Mouse (Mus musculus) heart, embryonic 11.5 days (tissue): Measurements from ENCODE around the gene Rhog. TPM values are rescaled to one million over a fixed set of nuclear protein-coding genes. Genes with fewer than 3 reads are reported as not detected.

Source experiments
- ATAC-seq: fragments of 200-750 bp; cut with Nextera tagmentation; replicated peaks from 2 replicates; pipeline ENCODE4 v1.8.0; 2017; ENCODE audit warnings: moderate library complexity; ENCODE audit not compliant: insufficient number of reproducible peaks, low FRiP score, low TSS enrichment
- H3K27ac ChIP-seq: fragments of 300-500 bp; sonication (generic); 2 replicates; pipeline ENCODE4 v1.5.1; 2014; ENCODE audit warnings: mild to moderate bottlenecking, low read depth, low read length
- H3K27me3 ChIP-seq: fragments of 300-500 bp; sonication (generic); 2 replicates; pipeline ENCODE4 v1.6.1; 2014; ENCODE audit warnings: mild to moderate bottlenecking, low read length, mixed read lengths; ENCODE audit not compliant: control insufficient read depth, insufficient read depth
- H3K36me3 ChIP-seq: fragments of 300-500 bp; sonication (generic); 2 replicates; pipeline ENCODE4 v1.6.1; 2014; ENCODE audit warnings: mild to moderate bottlenecking, low read length, moderate library complexity, mixed read lengths; ENCODE audit not compliant: control insufficient read depth, insufficient read depth
- H3K4me1 ChIP-seq: fragments of 300-500 bp; sonication (generic); 2 replicates; pipeline ENCODE4 v1.6.1; 2014; ENCODE audit warnings: low read length; ENCODE audit not compliant: control insufficient read depth, insufficient read depth
- H3K4me2 ChIP-seq: fragments of 300-500 bp; sonication (generic); 2 replicates; pipeline ENCODE4 v1.6.1; 2014; ENCODE audit warnings: mild to moderate bottlenecking, moderate library complexity
- H3K4me3 ChIP-seq: fragments of 300-500 bp; sonication (generic); 2 replicates; pipeline ENCODE4 v1.5.1; 2014; ENCODE audit warnings: low read depth, low read length
- H3K9ac ChIP-seq: fragments of 300-500 bp; sonication (generic); 2 replicates; pipeline ENCODE4 v1.6.1; 2014; ENCODE audit warnings: mild to moderate bottlenecking, low read depth, low read length, moderate library complexity
- H3K9me3 ChIP-seq: fragments of 300-500 bp; sonication (generic); replicated peaks from 2 replicates; pipeline ENCODE4 v1.6.1; 2016; ENCODE audit warnings: low read length; ENCODE audit not compliant: control insufficient read depth
- WGBS: fragments of 180-500 bp; shearing (Covaris S2); extraction: QIAGEN DNeasy Blood & Tissue Kit; methylation state at CpG from one replicate; pipeline ENCODE4 v1.1.7; 2014; ENCODE audit not compliant: insufficient replicate concordance; 5-methylcytosine and 5-hydroxymethylcytosine counted together
- polyA plus RNA-seq: library from polyadenylated mRNA; unstranded; fragments of >200 nt; fragmentation: Nextera tagmentation; extraction: Ambion mirVana; gene quantifications from 2 replicates; pipeline ENCODE4 v1.2.1, GENCODE M21; 2014

The Rhog gene
- polyA plus RNA-seq, 1 experiment from 2014 or later: 59.6 TPM

DNA sequence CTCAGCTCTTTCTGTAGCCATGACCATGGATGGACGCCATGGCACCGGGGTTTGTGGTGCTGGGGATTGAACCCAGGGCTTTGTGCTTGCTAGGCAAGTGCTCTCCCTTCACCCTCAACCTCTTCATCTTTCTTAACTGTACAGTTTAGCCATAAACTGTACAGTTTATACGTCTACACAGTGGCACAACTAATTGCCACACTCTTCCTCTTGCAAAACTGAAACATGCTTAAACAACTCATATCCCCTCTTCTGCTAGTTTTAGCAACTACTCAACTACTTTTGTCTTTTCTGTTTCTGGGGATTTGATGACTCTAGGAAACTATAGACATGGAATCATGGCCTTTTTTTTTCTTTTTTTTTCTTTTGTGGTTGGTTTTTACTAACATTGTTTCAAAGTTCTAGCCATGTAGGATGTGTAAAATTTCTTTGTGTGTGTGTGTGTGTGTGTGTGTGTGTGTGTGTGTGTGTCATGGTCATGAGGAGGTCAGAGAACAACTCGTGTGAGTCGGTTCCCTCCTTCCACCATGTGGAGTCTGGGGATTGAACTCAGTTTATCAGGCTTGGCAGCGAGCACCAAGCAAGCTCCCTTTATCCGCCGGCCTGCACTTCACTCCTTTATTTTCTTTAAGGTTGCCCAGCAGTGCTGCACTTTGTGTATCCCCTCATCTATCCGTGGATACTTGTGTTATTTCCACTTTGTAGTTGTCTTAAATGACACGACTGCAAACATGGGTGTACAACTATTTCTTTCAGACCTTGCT is 4.0 kb upstream of the Rhog start:
- Histone ChIP-seq H3K36me3 (no peaks in the 10 kb centered on the region), H3K27me3 (no peaks in the 10 kb centered on the region), H3K4me3 (no peak overlapping the region), H3K4me2 (no peak overlapping the region), H3K27ac (no peak overlapping the region), H3K4me1 (no peaks in the 10 kb centered on the region), H3K9ac (no peak overlapping the region), H3K9me3 (no peaks in the 10 kb centered on the region)
- ATAC-seq: no peak
- WGBS: 80% methylated on average over 10 of the region's 10 CpGs

- Histone ChIP-seq H3K4me1 (no peaks in the 10 kb centered on the region), H3K27ac (no peak overlapping the region), H3K9ac (no peak overlapping the region), H3K4me3 (no peak overlapping the region), H3K36me3 (no peaks in the 10 kb centered on the region), H3K27me3 (no peaks in the 10 kb centered on the region), H3K9me3 (no peaks in the 10 kb centered on the region), H3K4me2 (no peak overlapping the region)
- ATAC-seq: no peak
- 74% methylated on average over 3 of the region's 3 CpGs for WGBS
Measured at GRCm38 (mm10) chr7:102258753-102259152, 2.9 kb upstream of the Rhog start.

GRCm38 (mm10) chr7:102258189-102258588 is 2.3 kb upstream of the Rhog start:
- no peaks in the 10 kb centered on the region for H3K4me1 ChIP-seq
- whole genome bisulfite sequencing: 21% methylated on average over 4 of the region's 4 CpGs
- H3K4me3 ChIP-seq: no peak overlapping the region

GRCm38 (mm10) chr7:102256636-102257035 is 782 bp upstream of the Rhog start:
- Histone ChIP-seq H3K4me3 (no peak overlapping the region), H3K36me3 (no peaks in the 10 kb centered on the region), H3K27ac (no peak overlapping the region), H3K9me3 (no peaks in the 10 kb centered on the region), H3K4me1 (no peaks in the 10 kb centered on the region), H3K4me2 (no peak overlapping the region), H3K9ac (no peak overlapping the region), H3K27me3 (no peaks in the 10 kb centered on the region)
- WGBS: 70% methylated on average over 3 of the region's 3 CpGs
- no peak for ATAC-seq

More at GRCm38 (mm10) chr7:102258189-102258588, 2.3 kb upstream of the Rhog start:
- Histone ChIP-seq H3K27me3 (no peaks in the 10 kb centered on the region), H3K9me3 (no peaks in the 10 kb centered on the region), H3K4me2 (no peak overlapping the region), H3K9ac (no peak overlapping the region), H3K36me3 (no peaks in the 10 kb centered on the region), H3K27ac (no peak overlapping the region)
- ATAC-seq: no peak

DNA sequence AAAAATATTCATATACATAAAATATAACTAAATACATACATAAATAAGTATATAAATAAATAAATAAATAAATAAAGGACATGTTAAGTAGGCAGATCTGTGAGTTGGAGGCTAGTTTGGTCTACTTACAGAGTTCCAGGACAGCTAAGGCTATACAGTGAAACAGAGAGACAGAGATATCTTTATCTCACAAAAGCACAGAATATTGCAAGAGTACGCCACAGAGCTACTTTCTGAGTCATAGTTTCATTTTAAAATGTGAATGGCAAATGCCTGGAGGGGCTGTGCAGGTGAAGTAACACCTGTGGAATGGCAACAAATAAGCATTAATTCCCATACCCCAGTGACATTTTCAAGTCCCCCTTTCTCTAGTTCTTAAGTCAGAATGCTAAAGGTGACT is 2.2 kb downstream of the Rhog start:
- 74% methylated on average over 1 of the region's 1 CpGs for WGBS
- Histone ChIP-seq H3K9ac (no peak overlapping the region), H3K9me3 (no peaks in the 10 kb centered on the region), H3K4me3 (no peak overlapping the region), H3K4me2 (no peak overlapping the region), H3K4me1 (peaks cover 8% of the 10 kb centered on the region), H3K27ac (no peak overlapping the region), H3K27me3 (no peaks in the 10 kb centered on the region), H3K36me3 (no peaks in the 10 kb centered on the region)
- no peak for ATAC-seq

DNA sequence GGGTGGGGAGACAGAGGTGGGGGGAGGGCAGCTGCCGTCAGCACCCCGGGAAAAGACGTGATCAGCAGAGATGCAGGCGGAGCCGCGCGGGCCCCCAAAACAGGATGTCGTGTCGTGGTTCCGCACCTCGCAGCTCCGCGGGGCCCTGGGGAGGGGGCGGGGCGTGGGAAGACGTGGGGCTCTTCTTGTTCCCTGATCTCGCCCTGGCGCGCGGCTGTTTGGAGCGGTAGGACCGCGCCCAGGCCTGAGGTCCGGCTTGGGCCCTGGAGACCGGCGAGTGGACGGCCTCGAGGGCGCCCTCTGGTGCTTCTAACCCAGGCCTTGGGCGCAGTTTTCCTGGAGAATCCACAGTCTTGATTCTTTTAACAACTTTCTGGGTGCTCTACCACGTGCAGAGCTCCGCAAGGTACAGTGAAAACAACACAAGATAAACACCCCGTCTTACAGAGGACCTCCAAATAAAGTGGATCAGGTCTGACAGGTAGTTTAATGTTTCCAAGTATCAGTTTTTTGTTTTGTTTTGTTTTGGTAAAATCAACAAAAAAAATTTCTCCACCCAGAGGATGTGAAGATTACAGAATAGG is 5.1 kb downstream of the Rhog start:
- ATAC-seq: peak; percentile 80

GRCm38 (mm10) chr7:102249896-102250630 is 5.8 kb downstream of the Rhog start:
- WGBS: under 1% methylated on average over 31 of the region's 49 CpGs
- H3K4me2 ChIP-seq: peak overlapping the region; percentile 74

More for the DNA sequence above, 5.1 kb downstream of the Rhog start:
- Histone ChIP-seq H3K4me2 (peak overlapping the region; percentile 74), H3K27ac (peak overlapping the region; percentile 97), H3K9me3 (no peaks in the 10 kb centered on the region), H3K9ac (peak overlapping the region; percentile 85), H3K36me3 (no peaks in the 10 kb centered on the region), H3K27me3 (no peaks in the 10 kb centered on the region), H3K4me1 (peaks cover 37% of the 10 kb centered on the region), H3K4me3 (peak overlapping the region; percentile 93)
- WGBS: under 1% methylated on average over 33 of the region's 33 CpGs

DNA sequence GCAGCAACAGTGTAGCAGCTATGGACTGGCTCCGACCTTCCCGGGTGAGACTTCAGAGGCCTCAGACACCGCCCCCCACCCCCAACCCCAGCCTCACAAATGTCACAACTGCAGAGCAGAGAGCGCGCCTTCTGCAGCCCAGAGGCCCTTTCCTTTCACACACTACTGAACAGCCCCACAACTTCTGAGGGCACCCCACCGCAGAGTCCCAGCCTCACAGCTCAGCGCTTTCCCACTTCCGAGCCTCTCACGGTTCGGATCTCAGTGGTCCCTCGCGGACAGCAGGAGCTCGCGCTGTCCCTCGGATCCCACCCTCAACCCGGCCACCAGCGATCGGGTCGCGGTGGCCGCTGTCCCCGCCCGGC is 6.3 kb downstream of the Rhog start:
- H3K36me3 ChIP-seq: no peaks in the 10 kb centered on the region
- peak overlapping the region; percentile 93 for H3K4me3 ChIP-seq
- peak overlapping the region; percentile 97 for H3K27ac ChIP-seq
- H3K9ac ChIP-seq: peak overlapping the region; percentile 85
- ATAC-seq: peak; percentile 49; the same call in 1 of the 2 replicates
- 0% methylated on average over 21 of the region's 23 CpGs for WGBS
- no peaks in the 10 kb centered on the region for H3K9me3 ChIP-seq
- peaks cover 49% of the 10 kb centered on the region for H3K4me1 ChIP-seq
- no peaks in the 10 kb centered on the region for H3K27me3 ChIP-seq
- peak overlapping the region; percentile 74 for H3K4me2 ChIP-seq

More at GRCm38 (mm10) chr7:102249896-102250630, 5.8 kb downstream of the Rhog start:
- Histone ChIP-seq H3K36me3 (no peaks in the 10 kb centered on the region), H3K9ac (peak overlapping the region; percentile 85), H3K27ac (peak overlapping the region; percentile 97), H3K27me3 (no peaks in the 10 kb centered on the region), H3K9me3 (no peaks in the 10 kb centered on the region), H3K4me1 (peaks cover 43% of the 10 kb centered on the region), H3K4me3 (peak overlapping the region; percentile 93)
- peak; percentile 88 for ATAC-seq
